ENCODE assay signal across 27 mouse cellular contexts in the genomic region with DNA sequence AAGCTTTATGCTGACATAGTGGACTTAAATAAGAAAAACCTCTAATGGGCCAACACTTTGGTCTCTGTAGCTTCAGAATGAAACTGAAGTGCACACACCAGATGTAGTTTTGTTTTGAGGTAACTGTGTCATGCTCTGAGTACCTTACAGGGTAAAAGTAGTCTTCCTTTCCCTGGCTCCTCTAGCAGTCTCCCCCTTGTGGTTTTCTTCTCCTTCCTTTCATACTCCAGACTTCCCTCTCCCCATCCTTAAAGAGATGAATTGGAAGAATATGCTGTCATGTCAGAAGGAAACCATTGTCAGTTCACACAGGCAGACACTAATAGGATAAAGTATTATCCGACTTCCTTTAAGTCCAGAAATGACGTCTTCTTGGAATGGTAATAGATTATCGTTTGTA. TPM values are rescaled to one million over a fixed set of nuclear protein-coding genes. Genes with fewer than 3 reads are reported as not detected.
DNase-seq lines count a peak whose midpoint lies in the region; ATAC-seq and TF ChIP-seq lines count a peak whose summit lies in the region.
"Had no signal": no experiment of that assay in that cellular context is flagged by ENCODE, and none has a peak within 500 bp of the region (broad histone marks: within the 10 kb centered on the region; RNA-seq: fewer than 3 reads in every experiment).

No protein-coding gene starts in this region.

- no peak overlapping the region for H3K4me2 ChIP-seq in intestine, postnatal 0 days (replicated peaks; ENCODE audit: low read depth)
- no peak overlapping the region for H3K4me2 ChIP-seq in intestine, embryonic 16.5 days (ENCODE audit: low read depth, low read length)
- H3K4me2 ChIP-seq in lung, postnatal 0 days (replicated peaks; ENCODE audit: low read depth, low read length), result no peak overlapping the region
- H3K4me2 ChIP-seq: hindbrain, embryonic 12.5 days; limb, embryonic 12.5 days; liver, embryonic 11.5 days; midbrain, embryonic 13.5 days; neural tube, embryonic 15.5 days; stomach, embryonic 15.5 days had no signal

- no peak overlapping the region for H3K27ac ChIP-seq in intestine, postnatal 0 days (ENCODE audit: low read depth, low read length)
- H3K27ac ChIP-seq in intestine, embryonic 16.5 days (ENCODE audit: low read length), result no peak overlapping the region
- no peak overlapping the region for H3K27ac ChIP-seq in lung, postnatal 0 days (ENCODE audit: low read length)
- no peak overlapping the region for H3K27ac ChIP-seq in MEL (ENCODE audit: control insufficient read depth, low read depth, low read length)
- H3K27ac ChIP-seq: heart, embryonic 10.5 days; hindbrain, embryonic 12.5 days; limb, embryonic 12.5 days; macrophage; midbrain, embryonic 13.5 days; neural tube, embryonic 15.5 days; stomach, embryonic 15.5 days had no signal

- H3K27me3 ChIP-seq in intestine, postnatal 0 days (replicated peaks; ENCODE audit: control insufficient read depth, insufficient read depth, low read length), result no peaks in the 10 kb centered on the region
- no peaks in the 10 kb centered on the region for H3K27me3 ChIP-seq in intestine, embryonic 16.5 days (replicated peaks; ENCODE audit: control insufficient read depth, insufficient read depth, low read length)
- H3K27me3 ChIP-seq in lung, postnatal 0 days (replicated peaks; ENCODE audit: insufficient read depth, low read length), result no peaks in the 10 kb centered on the region
- H3K27me3 ChIP-seq in MEL (ENCODE audit: control insufficient read depth in 1 of 2, insufficient read depth in 2 of 2, low read length in 2 of 2), result no peaks in the 10 kb centered on the region
- H3K27me3 ChIP-seq: hindbrain, embryonic 12.5 days; limb, embryonic 12.5 days; midbrain, embryonic 13.5 days; neural tube, embryonic 15.5 days; stomach, embryonic 15.5 days had no signal

- 0 out of 2 replicates have a peak, but pooled peaks cover 2% of the 10 kb centered on the region for H3K4me1 ChIP-seq in intestine, postnatal 0 days (replicated peaks; ENCODE audit: control insufficient read depth, insufficient read depth, low read length)
- H3K4me1 ChIP-seq in intestine, embryonic 16.5 days (ENCODE audit: control insufficient read depth, insufficient read depth, low read length), result peaks cover 5% of the 10 kb centered on the region; the same call in 1 of the 2 replicates
- 0 out of 2 replicates have a peak, but pooled peaks cover 2% of the 10 kb centered on the region for H3K4me1 ChIP-seq in lung, postnatal 0 days (ENCODE audit: insufficient read depth, low read depth, low read length)
- H3K4me1 ChIP-seq in MEL (ENCODE audit: control insufficient read depth in 1 of 2, insufficient read depth in 2 of 2, low read length in 2 of 2), result no peaks in the 10 kb centered on the region
- H3K4me1 ChIP-seq: limb, embryonic 12.5 days had no signal

- no peaks in the 10 kb centered on the region; the same call in 1 of the 2 replicates for H3K36me3 ChIP-seq in intestine, postnatal 0 days (ENCODE audit: control insufficient read depth, insufficient read depth)
- no peaks in the 10 kb centered on the region for H3K36me3 ChIP-seq in intestine, embryonic 16.5 days (ENCODE audit: control insufficient read depth, insufficient read depth, low read length)
- H3K36me3 ChIP-seq in lung, postnatal 0 days (ENCODE audit: insufficient read depth, low read length), result no peaks in the 10 kb centered on the region
- peaks cover 0 to 6% of the 10 kb centered on the region in 2 experiments; a peak in 2 of 4 replicates for H3K36me3 ChIP-seq in MEL (ENCODE audit: control insufficient read depth in 1 of 2, insufficient read depth in 2 of 2, low read length in 2 of 2)
- H3K36me3 ChIP-seq: heart, embryonic 10.5 days; limb, embryonic 12.5 days; stomach, embryonic 15.5 days had no signal

- H3K9me3 ChIP-seq in intestine, postnatal 0 days (ENCODE audit: control insufficient read depth), result no peaks in the 10 kb centered on the region
- H3K9me3 ChIP-seq in intestine, embryonic 16.5 days (ENCODE audit: control insufficient read depth, low read length), result no peaks in the 10 kb centered on the region
- no peaks in the 10 kb centered on the region for H3K9me3 ChIP-seq in lung, postnatal 0 days (ENCODE audit: low read length)
- H3K9me3 ChIP-seq in MEL (replicated peaks; ENCODE audit: insufficient read depth, low read length), result no peaks in the 10 kb centered on the region
- H3K9me3 ChIP-seq: G1E; heart, embryonic 10.5 days; hindbrain, embryonic 12.5 days; limb, embryonic 12.5 days; midbrain, embryonic 13.5 days; neural tube, embryonic 15.5 days; stomach, embryonic 15.5 days had no signal

- TF ChIP-seq EP300 in lung, postnatal 0 days (IDR thresholded peaks at IDR 0.05), result no peak
- TF ChIP-seq EP300 in MEL (IDR thresholded peaks at IDR 0.05; ENCODE audit: low read depth in 1 of 2, low read length in 2 of 2), result no peak

- no peak for DNase-seq in lung, postnatal 0 days (ENCODE audit: low spot score)
- no peak for DNase-seq in lung, postnatal 14 days
- DNase-seq in MEL (ENCODE audit: low read depth, low spot score) (no peak), adipocyte (ENCODE audit: low spot score) (no peak)
- no peak for DNase-seq in ovary, postnatal 36 days (ENCODE audit: low spot score)
- DNase-seq: adrenal gland, postnatal 25 days; cerebellum, adult 11-12 months; cerebellum, postnatal 10 days; gastrocnemius, postnatal 25 days; heart, adult 11 months; heart, postnatal 36 days; kidney, adult 2 months; kidney, postnatal 4 days; right cerebral cortex, postnatal 25 days; thymus, postnatal 14 days had no signal

- H3K4me3 ChIP-seq in intestine, postnatal 0 days (ENCODE audit: low read depth, low read length), result no peak overlapping the region
- H3K4me3 ChIP-seq in intestine, embryonic 16.5 days (ENCODE audit: low read length), result no peak overlapping the region
- no peak overlapping the region for H3K4me3 ChIP-seq in lung, postnatal 0 days (ENCODE audit: low read depth, low read length)
- no peak overlapping the region for H3K4me3 ChIP-seq in MEL (ENCODE audit: control insufficient read depth in 1 of 2, insufficient read depth in 1 of 2, low read depth in 2 of 2, low read length in 2 of 2)
- H3K4me3 ChIP-seq: erythroblast, embryonic 14.5 days; heart, embryonic 10.5 days; hindbrain, embryonic 12.5 days; limb, embryonic 12.5 days; midbrain, embryonic 13.5 days; neural tube, embryonic 15.5 days; stomach, embryonic 15.5 days had no signal

- no peaks in the 10 kb centered on the region for H3K79me2 ChIP-seq in MEL (ENCODE audit: control insufficient read depth, insufficient read depth, low read length, poor library complexity)

- no peak for TF ChIP-seq RAD21 in MEL (IDR thresholded peaks at IDR 0.05; ENCODE audit: low read depth, low read length)

- H3K9ac ChIP-seq in intestine, postnatal 0 days (ENCODE audit: low read depth, low read length), result no peak overlapping the region
- H3K9ac ChIP-seq in intestine, embryonic 16.5 days (ENCODE audit: low read depth, low read length), result no peak overlapping the region
- no peak overlapping the region for H3K9ac ChIP-seq in lung, postnatal 0 days (replicated peaks; ENCODE audit: low read depth)
- no peak overlapping the region for H3K9ac ChIP-seq in MEL (ENCODE audit: control insufficient read depth, low read depth, low read length, poor library complexity, severe bottlenecking)
- H3K9ac ChIP-seq: hindbrain, embryonic 12.5 days; limb, embryonic 12.5 days; midbrain, embryonic 13.5 days; neural tube, embryonic 15.5 days; stomach, embryonic 15.5 days had no signal

- TF ChIP-seq CTCF in intestine, postnatal 0 days (IDR thresholded peaks at IDR 0.05; ENCODE audit: low read depth), result peak; percentile 35; the same call in 1 of the 2 replicates
- peak; percentile 16; the same call in 1 of the 2 replicates for TF ChIP-seq CTCF in lung, postnatal 0 days (IDR thresholded peaks at IDR 0.05)
- no peak for TF ChIP-seq CTCF in MEL (IDR thresholded peaks at IDR 0.05 in 2 of 3, conservative IDR thresholded peaks at IDR 0.05 in 1 of 3; ENCODE audit: control insufficient read depth in 1 of 3, insufficient read depth in 1 of 3, low read depth in 2 of 3, low read length in 3 of 3, poor library complexity in 1 of 3, severe bottlenecking in 1 of 3)

- ATAC-seq in intestine, postnatal 0 days, result no peak
- ATAC-seq in intestine, embryonic 16.5 days, result no peak
- no peak for ATAC-seq in lung, postnatal 0 days
- ATAC-seq: midbrain, embryonic 13.5 days had no signal

- TF ChIP-seq POLR2A in MEL (IDR thresholded peaks at IDR 0.05; ENCODE audit: control insufficient read depth in 1 of 2, insufficient read depth in 1 of 2, low read depth in 1 of 2, low read length in 2 of 2, poor library complexity in 1 of 2), result no peak

- WGBS in intestine, postnatal 0 days, result 77% methylated on average over 3 of the region's 3 CpGs
- WGBS in intestine, embryonic 16.5 days, result 72% methylated on average over 3 of the region's 3 CpGs
- WGBS in lung, postnatal 0 days, result 62% methylated on average over 3 of the region's 3 CpGs

TF ChIP-seq in MEL, 35 proteins besides CTCF, POLR2A, EP300 and RAD21:
- TF ChIP-seq ZKSCAN1 (IDR thresholded peaks at IDR 0.05; ENCODE audit: low read depth, low read length) (no peak), HCFC1 (IDR thresholded peaks at IDR 0.05; ENCODE audit: low read depth, low read length) (no peak), SMC3 (IDR thresholded peaks at IDR 0.05; ENCODE audit: low read depth, low read length) (peak; percentile 2; the same call in 1 of the 2 replicates), NRF1 (IDR thresholded peaks at IDR 0.05; ENCODE audit: insufficient read depth, low read depth, low read length, poor library complexity, severe bottlenecking) (no peak)

RNA-seq across cellular contexts. Expression of a gene that starts 9.3 kb away (rescaled TPM):
- polyA plus RNA-seq in intestine, postnatal 0 days (2015; fragmentation: Nextera tagmentation; extraction: Ambion mirVana), result 2.8 and 3.2 TPM in 2 replicates
- 0.65 and 0.77 TPM in 2 replicates for polyA plus RNA-seq in intestine, embryonic 16.5 days (2015; fragmentation: Nextera tagmentation; extraction: Ambion mirVana)
- 0.35 TPM in 2 replicates for polyA plus RNA-seq in lung, postnatal 0 days (2015; fragmentation: Nextera tagmentation; extraction: Ambion mirVana)
- total RNA-seq in MEL (2012; rRNA removed), result 0.12 and 0.23 TPM in 2 replicates
- polyA plus RNA-seq in MEL (2012; ENCODE audit: insufficient read depth in 1 of 2, insufficient read length in 2 of 2, low read depth in 1 of 2, low replicate concordance in 2 of 2, missing spikeins in 1 of 2), result under 1 TPM in 1 of 2 experiments, not detected in 1; 0.07 TPM
- polyA plus RNA-seq: erythroblast, embryonic 14.5 days; G1E had no signal

Comparison
In these comparisons a context has a peak if more than half of its experiments do, and no peak if none do; other contexts are left out.
1. CTCF ChIP-seq: peak in intestine, postnatal 0 days (single experiment) and lung, postnatal 0 days (single experiment); none in MEL (0 of 3).